7 mouse cellular contexts compared by ENCODE assay signal in the genomic region with DNA sequence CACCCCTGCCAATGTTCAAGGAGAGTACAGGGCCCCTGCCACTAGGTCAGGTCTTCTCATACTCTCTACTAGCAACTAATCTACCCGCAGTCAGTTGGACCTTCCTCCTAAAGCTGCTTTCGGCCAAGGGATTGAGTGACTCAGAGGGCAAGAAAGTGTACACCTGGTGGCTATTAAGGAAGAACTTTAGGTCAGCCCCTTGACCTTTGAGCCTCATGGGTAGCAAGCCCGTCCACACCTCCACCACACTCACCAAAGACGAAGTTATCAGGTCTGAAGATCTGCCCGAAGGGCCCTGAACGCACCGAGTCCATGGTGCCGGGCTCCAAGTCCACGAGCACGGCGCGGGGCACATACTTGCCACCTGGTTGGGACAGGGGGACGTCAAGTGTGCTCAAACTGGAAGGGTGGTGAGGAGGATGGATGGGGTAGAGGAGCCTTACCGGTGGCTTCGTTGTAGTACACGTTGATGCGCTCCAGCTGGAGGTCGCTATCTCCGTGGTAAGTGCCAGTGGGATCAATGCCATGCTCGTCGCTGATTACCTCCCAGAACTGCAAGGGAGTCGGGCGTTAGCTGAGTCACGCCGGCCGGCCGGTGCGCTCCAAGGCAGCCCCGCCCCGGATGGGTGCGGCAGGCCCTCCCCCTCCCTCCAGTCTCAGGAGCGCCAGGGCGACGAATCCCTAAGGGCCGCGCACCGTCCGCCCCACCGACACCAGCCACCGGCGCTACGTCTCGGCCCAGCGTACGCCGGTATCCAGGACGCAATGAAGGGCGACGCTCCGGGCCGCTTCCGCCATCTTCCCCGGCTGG. TPM values are rescaled to one million over a fixed set of nuclear protein-coding genes. Genes with fewer than 3 reads are reported as not detected.
A peak's percentile ranks its signal among the peaks of the same experiment; 100 is the strongest.
DNase-seq lines count a peak whose midpoint lies in the region; ATAC-seq and TF ChIP-seq lines count a peak whose summit lies in the region.

No protein-coding gene starts in this region.

- H3K4me3 ChIP-seq in hindbrain, postnatal 0 days (ENCODE audit: low read length): peak overlapping the region; percentile 80
- peak overlapping the region; percentile 85 for H3K4me3 ChIP-seq in limb, embryonic 11.5 days (ENCODE audit: low read depth, low read length)
- peak overlapping the region; percentile 97 for H3K4me3 ChIP-seq in midbrain, embryonic 11.5 days (ENCODE audit: low read depth, low read length)

- WGBS in hindbrain, postnatal 0 days: 3% methylated on average over 47 of the region's 53 CpGs
- 1% methylated on average over 53 of the region's 53 CpGs for WGBS in limb, embryonic 11.5 days
- WGBS in midbrain, embryonic 11.5 days: 3% methylated on average over 53 of the region's 53 CpGs

- intact Hi-C loops in gastrocnemius, postnatal 14 days (cut with DNase I; ENCODE audit: low total_unique reads): no loop called here

- DNase-seq in R1 (ENCODE audit: low read depth, low spot score): peak; percentile 92
- DNase-seq in cerebellum, postnatal 10 days: peak; percentile 77 to 82
- DNase-seq in gastrocnemius, postnatal 14 days: peak; percentile 84
- DNase-seq in hindbrain, postnatal 0 days (ENCODE audit: low spot score): no peak
- peak; percentile 36 for DNase-seq in limb, embryonic 11.5 days (ENCODE audit: low spot score)
- peak; percentile 93 for DNase-seq in midbrain, embryonic 11.5 days (ENCODE audit: low spot score, missing footprints)
- DNase-seq in spleen, postnatal 10 days (ENCODE audit: low spot score in 2 of 2): peak; percentile 86 to 94

- no peak for TF ChIP-seq CTCF in hindbrain, postnatal 0 days (IDR thresholded peaks at IDR 0.05; ENCODE audit: low read depth)

- peak; percentile 12; the same call in 1 of the 2 replicates for ATAC-seq in hindbrain, postnatal 0 days
- ATAC-seq in limb, embryonic 11.5 days (ENCODE audit: insufficient number of reproducible peaks, low FRiP score, low TSS enrichment, low read depth): peak; percentile 16
- ATAC-seq in midbrain, embryonic 11.5 days (ENCODE audit: low FRiP score): peak; percentile 46

- H3K27me3 ChIP-seq in hindbrain, postnatal 0 days (ENCODE audit: insufficient read depth, low read length): no peaks in the 10 kb centered on the region
- H3K27me3 ChIP-seq in limb, embryonic 11.5 days (ENCODE audit: control insufficient read depth, insufficient read depth, low read length): no peaks in the 10 kb centered on the region
- no peaks in the 10 kb centered on the region for H3K27me3 ChIP-seq in midbrain, embryonic 11.5 days (ENCODE audit: control insufficient read depth, insufficient read depth, low read length)

- H3K4me2 ChIP-seq in hindbrain, postnatal 0 days (ENCODE audit: low read depth, low read length): peak overlapping the region; percentile 84
- H3K4me2 ChIP-seq in limb, embryonic 11.5 days (ENCODE audit: low read depth, severe bottlenecking): peak overlapping the region; percentile 93
- peak overlapping the region; percentile 93 for H3K4me2 ChIP-seq in midbrain, embryonic 11.5 days

- no peaks in the 10 kb centered on the region for H3K9me3 ChIP-seq in hindbrain, postnatal 0 days (ENCODE audit: low read length)
- H3K9me3 ChIP-seq in limb, embryonic 11.5 days (ENCODE audit: control insufficient read depth, low read length): no peaks in the 10 kb centered on the region
- H3K9me3 ChIP-seq in midbrain, embryonic 11.5 days (ENCODE audit: control insufficient read depth, low read length): no peaks in the 10 kb centered on the region

- H3K36me3 ChIP-seq in hindbrain, postnatal 0 days (ENCODE audit: insufficient read depth, low read length): no peaks in the 10 kb centered on the region
- H3K36me3 ChIP-seq in limb, embryonic 11.5 days (ENCODE audit: control insufficient read depth, insufficient read depth, low read length): peaks cover 2% of the 10 kb centered on the region; the same call in 1 of the 2 replicates
- H3K36me3 ChIP-seq in midbrain, embryonic 11.5 days (ENCODE audit: control insufficient read depth, insufficient read depth, low read length): no peaks in the 10 kb centered on the region

- H3K4me1 ChIP-seq in hindbrain, postnatal 0 days (ENCODE audit: insufficient read depth, low read length): peaks cover 18% of the 10 kb centered on the region
- peaks cover 8% of the 10 kb centered on the region for H3K4me1 ChIP-seq in limb, embryonic 11.5 days (ENCODE audit: control insufficient read depth, insufficient read depth, low read length)
- peaks cover 13% of the 10 kb centered on the region for H3K4me1 ChIP-seq in midbrain, embryonic 11.5 days (ENCODE audit: control insufficient read depth, insufficient read depth, low read length)

- peak overlapping the region; percentile 95 for H3K27ac ChIP-seq in hindbrain, postnatal 0 days
- H3K27ac ChIP-seq in limb, embryonic 11.5 days (replicated peaks; ENCODE audit: low read depth, low read length): peak overlapping the region; percentile 88
- H3K27ac ChIP-seq in midbrain, embryonic 11.5 days (ENCODE audit: low read depth, low read length): peak overlapping the region; percentile 85

- H3K9ac ChIP-seq in hindbrain, postnatal 0 days (replicated peaks; ENCODE audit: low read length): peak overlapping the region; percentile 87
- peak overlapping the region; percentile 82 for H3K9ac ChIP-seq in limb, embryonic 11.5 days (ENCODE audit: low read length)
- H3K9ac ChIP-seq in midbrain, embryonic 11.5 days (ENCODE audit: low read length): peak overlapping the region; percentile 92

RNA-seq across cellular contexts. Expression of gene Tubb4b, which starts 0.6 kb away (rescaled TPM):
- 100 to 1,000 TPM; 291 to 431 TPM for total RNA-seq in gastrocnemius, postnatal 14 days (2021)
- total RNA-seq in hindbrain, postnatal 0 days (2014; rRNA removed): 827 and 864 TPM in 2 replicates
- 531 and 568 TPM in 2 replicates for polyA plus RNA-seq in hindbrain, postnatal 0 days (2015; fragmentation: Nextera tagmentation; extraction: Ambion mirVana)
- 526 and 567 TPM in 2 replicates for polyA plus RNA-seq in limb, embryonic 11.5 days (2014; fragmentation: Nextera tagmentation; extraction: Ambion mirVana)
- polyA plus RNA-seq in midbrain, embryonic 11.5 days (2014; fragmentation: Nextera tagmentation; extraction: Ambion mirVana): 535 and 571 TPM in 2 replicates

RNA-seq across cellular contexts. Expression of gene Fam166a, which starts 5.3 kb away (rescaled TPM):
- not detected for total RNA-seq in gastrocnemius, postnatal 14 days (2021)
- total RNA-seq in hindbrain, postnatal 0 days (2014; rRNA removed): not detected in 2 replicates
- 0.42 TPM in 1 of 2 replicates, not detected in the other for polyA plus RNA-seq in hindbrain, postnatal 0 days (2015; fragmentation: Nextera tagmentation; extraction: Ambion mirVana)
- polyA plus RNA-seq in limb, embryonic 11.5 days (2014; fragmentation: Nextera tagmentation; extraction: Ambion mirVana): not detected in 2 replicates
- 0.94 TPM in 1 of 2 replicates, not detected in the other for polyA plus RNA-seq in midbrain, embryonic 11.5 days (2014; fragmentation: Nextera tagmentation; extraction: Ambion mirVana)

RNA-seq across cellular contexts. Expression of gene Stpg3, which starts 9.4 kb away (rescaled TPM):
- total RNA-seq in gastrocnemius, postnatal 14 days (2021): not detected
- total RNA-seq in hindbrain, postnatal 0 days (2014; rRNA removed): not detected in 2 replicates
- not detected in 2 replicates for polyA plus RNA-seq in hindbrain, postnatal 0 days (2015; fragmentation: Nextera tagmentation; extraction: Ambion mirVana)
- 0.19 TPM in 1 of 2 replicates, not detected in the other for polyA plus RNA-seq in limb, embryonic 11.5 days (2014; fragmentation: Nextera tagmentation; extraction: Ambion mirVana)
- not detected in 2 replicates for polyA plus RNA-seq in midbrain, embryonic 11.5 days (2014; fragmentation: Nextera tagmentation; extraction: Ambion mirVana)

RNA-seq across cellular contexts. Expression of gene Slc34a3, which starts 10.3 kb away (rescaled TPM):
- not detected for total RNA-seq in gastrocnemius, postnatal 14 days (2021)
- total RNA-seq in hindbrain, postnatal 0 days (2014; rRNA removed): not detected in 2 replicates
- polyA plus RNA-seq in hindbrain, postnatal 0 days (2015; fragmentation: Nextera tagmentation; extraction: Ambion mirVana): not detected in 2 replicates
- polyA plus RNA-seq in limb, embryonic 11.5 days (2014; fragmentation: Nextera tagmentation; extraction: Ambion mirVana): not detected in 2 replicates
- not detected in 2 replicates for polyA plus RNA-seq in midbrain, embryonic 11.5 days (2014; fragmentation: Nextera tagmentation; extraction: Ambion mirVana)

RNA-seq across cellular contexts. Expression of gene Nelfb, which starts 12.6 kb away (rescaled TPM):
- total RNA-seq in gastrocnemius, postnatal 14 days (2021): 10 to 100 TPM; 24.1 to 26.1 TPM
- 90.3 and 117 TPM in 2 replicates for total RNA-seq in hindbrain, postnatal 0 days (2014; rRNA removed)
- 82.0 and 82.8 TPM in 2 replicates for polyA plus RNA-seq in hindbrain, postnatal 0 days (2015; fragmentation: Nextera tagmentation; extraction: Ambion mirVana)
- polyA plus RNA-seq in limb, embryonic 11.5 days (2014; fragmentation: Nextera tagmentation; extraction: Ambion mirVana): 103 and 106 TPM in 2 replicates
- 96.4 and 102 TPM in 2 replicates for polyA plus RNA-seq in midbrain, embryonic 11.5 days (2014; fragmentation: Nextera tagmentation; extraction: Ambion mirVana)
